Mouse (Mus musculus): ENCODE data around the gene Srsf4. TPM values are rescaled to one million over a fixed set of nuclear protein-coding genes. Genes with fewer than 3 reads are reported as not detected.

Srsf4 gene
- total RNA-seq, 1 experiment = 45.6 TPM

DNA sequence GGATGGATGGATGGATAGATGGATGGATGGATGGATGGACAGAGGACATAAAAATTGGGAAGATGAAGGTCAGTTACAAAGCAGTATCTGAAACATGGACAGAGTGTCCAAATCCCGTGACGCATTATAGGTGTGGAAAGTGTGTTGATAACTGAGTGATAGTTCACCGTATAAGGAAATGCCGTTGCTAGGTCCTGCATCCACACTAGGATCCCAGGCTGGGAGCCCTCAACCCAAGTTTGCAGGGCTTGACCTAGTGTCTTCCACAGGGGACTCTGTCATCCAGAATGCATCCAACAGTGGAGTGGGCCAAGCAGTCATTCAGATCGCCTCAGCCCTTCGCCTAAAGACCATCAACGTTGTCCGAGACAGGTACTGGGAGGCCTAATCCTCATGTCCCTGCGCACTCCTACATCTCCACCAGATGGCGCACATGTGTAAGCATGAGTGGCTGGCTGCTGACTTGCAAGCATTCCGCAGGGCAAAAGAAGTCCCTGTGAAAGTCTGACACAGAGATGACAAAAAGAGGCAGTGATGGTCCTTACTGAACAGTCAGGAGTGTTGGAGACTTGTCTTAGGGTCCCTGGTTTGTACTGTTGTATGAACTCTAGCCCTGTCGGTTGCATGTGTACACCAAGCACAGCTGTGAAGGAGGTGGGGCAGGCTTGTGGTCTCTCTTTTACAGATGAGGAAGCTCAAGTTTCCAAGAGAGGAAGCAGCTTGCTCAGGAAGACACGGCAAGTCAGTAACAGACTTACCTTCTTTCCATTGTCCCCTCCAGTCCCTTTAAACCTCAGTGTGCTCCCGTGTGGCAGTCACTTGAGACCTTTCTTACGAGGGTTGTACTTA lies 12.7 kb upstream of the Srsf4 start:
- DNase-seq (ENCODE audit: low read depth, low spot score) = peak; percentile 75
- Histone ChIP-seq H3K27ac (ENCODE audit: insufficient read depth, low read depth, low read length, poor library complexity, severe bottlenecking) (no peak overlapping the region), H3K36me3 (ENCODE audit: control insufficient read depth, insufficient read depth, low read length, poor library complexity, severe bottlenecking) (peaks cover 23% of the 10 kb centered on the region; the same call in 1 of the 2 replicates), H3K4me1 (ENCODE audit: control insufficient read depth in 2 of 2, insufficient read depth in 2 of 2, low read length in 2 of 2, poor library complexity in 1 of 2) (no peaks in the 10 kb centered on the region), H3K9me3 (ENCODE audit: control insufficient read depth, insufficient read depth, low read depth, low read length) (no peaks in the 10 kb centered on the region), H3K9ac (ENCODE audit: insufficient read depth, low read depth, low read length, poor library complexity, severe bottlenecking) (no peak overlapping the region), H3K4me3 (ENCODE audit: insufficient read depth in 1 of 2, low read depth in 1 of 2, low read length in 2 of 2, poor library complexity in 1 of 2, severe bottlenecking in 1 of 2) (no peak overlapping the region)
- TF ChIP-seq ZC3H11A (IDR thresholded peaks at IDR 0.05; ENCODE audit: borderline replicate concordance, low read depth, low read length) (no peak), ZNF384 (IDR thresholded peaks at IDR 0.05; ENCODE audit: low read depth, low read length) (no peak), CHD2 (IDR thresholded peaks at IDR 0.05; ENCODE audit: low read depth, low read length) (no peak), HCFC1 (IDR thresholded peaks at IDR 0.05; ENCODE audit: borderline replicate concordance, insufficient read depth, low read length) (no peak), MAFK (IDR thresholded peaks at IDR 0.05; ENCODE audit: insufficient read depth, low read depth, low read length) (no peak)
- in situ Hi-C loops (cut with MboI; ENCODE audit: low sequenced_read_pairs in 2 of 2, unreplicated experiment in 2 of 2) = no loop called here

DNA sequence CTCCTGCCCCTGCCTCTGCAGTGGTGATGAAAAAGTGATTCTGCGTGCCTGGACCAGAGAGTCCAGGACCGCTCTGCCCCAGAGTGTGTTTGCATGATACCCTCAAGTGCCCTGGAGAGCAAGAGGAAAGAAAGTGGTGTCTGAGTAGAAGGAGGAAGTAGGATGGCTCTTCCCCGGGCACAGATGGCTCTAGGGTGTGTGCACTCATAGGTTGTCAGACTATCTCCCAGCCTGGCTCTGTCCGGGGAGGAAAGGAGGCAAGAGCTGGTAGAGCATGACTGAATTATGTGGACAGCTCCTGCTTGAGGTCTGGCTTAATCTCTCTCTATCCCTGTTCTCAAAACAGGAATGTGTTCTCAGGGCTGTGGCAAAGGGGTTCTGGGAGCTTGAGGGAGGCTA lies 12.1 kb upstream of the Srsf4 start:
- Histone ChIP-seq H3K36me3 (ENCODE audit: control insufficient read depth, insufficient read depth, low read length, poor library complexity, severe bottlenecking) (peaks cover 23% of the 10 kb centered on the region; the same call in 1 of the 2 replicates), H3K9ac (ENCODE audit: insufficient read depth, low read depth, low read length, poor library complexity, severe bottlenecking) (no peak overlapping the region), H3K4me3 (ENCODE audit: insufficient read depth in 1 of 2, low read depth in 1 of 2, low read length in 2 of 2, poor library complexity in 1 of 2, severe bottlenecking in 1 of 2) (no peak overlapping the region), H3K27ac (ENCODE audit: insufficient read depth, low read depth, low read length, poor library complexity, severe bottlenecking) (no peak overlapping the region), H3K4me1 (ENCODE audit: control insufficient read depth in 2 of 2, insufficient read depth in 2 of 2, low read length in 2 of 2, poor library complexity in 1 of 2) (no peaks in the 10 kb centered on the region), H3K9me3 (ENCODE audit: control insufficient read depth, insufficient read depth, low read depth, low read length) (no peaks in the 10 kb centered on the region)
- no peak for DNase-seq (ENCODE audit: low read depth, low spot score)
- in situ Hi-C loops (cut with MboI; ENCODE audit: low sequenced_read_pairs in 2 of 2, unreplicated experiment in 2 of 2) = no loop called here
- TF ChIP-seq ZNF384 (IDR thresholded peaks at IDR 0.05; ENCODE audit: low read depth, low read length) (no peak), CHD2 (IDR thresholded peaks at IDR 0.05; ENCODE audit: low read depth, low read length) (no peak), MAFK (IDR thresholded peaks at IDR 0.05; ENCODE audit: insufficient read depth, low read depth, low read length) (no peak), HCFC1 (IDR thresholded peaks at IDR 0.05; ENCODE audit: borderline replicate concordance, insufficient read depth, low read length) (no peak), ZC3H11A (IDR thresholded peaks at IDR 0.05; ENCODE audit: borderline replicate concordance, low read depth, low read length) (no peak)

DNA sequence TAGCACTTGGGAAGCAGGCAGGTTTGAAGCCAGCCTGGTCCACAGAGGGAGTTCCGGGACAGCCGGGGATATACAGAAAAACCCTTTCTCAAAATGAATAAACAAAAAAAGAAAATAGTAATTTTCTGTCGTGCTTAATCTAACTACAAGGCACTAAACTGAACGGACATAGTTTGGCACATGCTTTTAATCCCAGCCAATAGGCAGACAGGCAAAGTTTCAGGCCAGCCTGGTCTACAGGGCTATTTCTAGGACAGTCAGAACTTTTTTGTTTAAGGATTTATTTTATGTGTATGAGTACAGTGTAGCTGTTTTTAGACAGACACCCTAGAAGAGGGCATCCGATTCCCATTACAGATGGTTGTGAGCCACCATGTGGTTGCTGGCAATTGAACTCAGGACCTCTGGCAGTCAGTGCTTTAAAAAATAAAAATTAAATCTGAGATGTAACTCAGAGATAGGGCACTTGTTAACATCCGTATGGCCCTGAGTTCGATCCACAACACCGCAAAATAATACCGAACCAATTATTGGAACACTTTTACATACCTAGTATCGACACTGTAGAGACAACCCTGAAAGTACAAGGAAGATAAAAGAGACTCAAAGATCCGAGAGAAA lies 635 bp upstream of the Srsf4 start:
- Histone ChIP-seq H3K4me3 (ENCODE audit: insufficient read depth in 1 of 2, low read depth in 1 of 2, low read length in 2 of 2, poor library complexity in 1 of 2, severe bottlenecking in 1 of 2) (peak overlapping the region; percentile 84 to 88), H3K9me3 (ENCODE audit: control insufficient read depth, insufficient read depth, low read depth, low read length) (no peaks in the 10 kb centered on the region), H3K9ac (ENCODE audit: insufficient read depth, low read depth, low read length, poor library complexity, severe bottlenecking) (peak overlapping the region; percentile 85), H3K36me3 (ENCODE audit: control insufficient read depth, insufficient read depth, low read length, poor library complexity, severe bottlenecking) (peaks cover 2% of the 10 kb centered on the region; the same call in 1 of the 2 replicates), H3K27ac (ENCODE audit: insufficient read depth, low read depth, low read length, poor library complexity, severe bottlenecking) (peak overlapping the region; percentile 14; the same call in 1 of the 2 replicates), H3K4me1 (ENCODE audit: control insufficient read depth in 2 of 2, insufficient read depth in 2 of 2, low read length in 2 of 2, poor library complexity in 1 of 2) (peaks cover 5 to 14% of the 10 kb centered on the region in 2 experiments; a peak in 3 of 4 replicates)
- DNase-seq (ENCODE audit: low read depth, low spot score) = no peak
- no peak for TF ChIP-seq HCFC1 (IDR thresholded peaks at IDR 0.05; ENCODE audit: borderline replicate concordance, insufficient read depth, low read length)
- TF ChIP-seq CHD2 (IDR thresholded peaks at IDR 0.05; ENCODE audit: low read depth, low read length) = no peak
- TF ChIP-seq MAFK (IDR thresholded peaks at IDR 0.05; ENCODE audit: insufficient read depth, low read depth, low read length) = no peak
- TF ChIP-seq ZC3H11A (IDR thresholded peaks at IDR 0.05; ENCODE audit: borderline replicate concordance, low read depth, low read length) = no peak
- TF ChIP-seq ZNF384 (IDR thresholded peaks at IDR 0.05; ENCODE audit: low read depth, low read length) = no peak
- in situ Hi-C loops (cut with MboI; ENCODE audit: low sequenced_read_pairs in 2 of 2, unreplicated experiment in 2 of 2) = no loop called here

DNA sequence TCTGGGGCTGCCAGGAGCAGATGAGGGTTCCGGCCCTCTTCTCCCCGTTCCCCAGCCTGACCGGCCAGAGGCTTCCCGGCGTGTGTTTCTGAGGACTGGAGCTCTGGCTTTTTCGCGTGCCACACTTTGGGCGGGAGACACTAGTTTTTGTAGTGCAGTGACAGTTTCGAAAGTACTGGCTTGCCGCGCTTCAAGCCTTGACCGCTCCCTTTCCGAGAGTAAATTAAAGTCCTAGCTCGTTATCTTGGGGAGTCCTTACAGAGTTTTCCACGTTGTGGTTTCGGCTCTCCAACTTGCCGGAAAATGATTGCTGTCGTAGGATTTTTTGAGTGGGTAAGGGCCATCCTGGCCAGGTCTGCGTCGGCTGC lies 736 bp downstream of the Srsf4 start:
- DNase-seq (ENCODE audit: low read depth, low spot score) = peak; percentile 24
- peak overlapping the region; percentile 100 for H3K9ac ChIP-seq (ENCODE audit: insufficient read depth, low read depth, low read length, poor library complexity, severe bottlenecking)
- peaks cover 2% of the 10 kb centered on the region; the same call in 1 of the 2 replicates for H3K36me3 ChIP-seq (ENCODE audit: control insufficient read depth, insufficient read depth, low read length, poor library complexity, severe bottlenecking)
- H3K27ac ChIP-seq (ENCODE audit: insufficient read depth, low read depth, low read length, poor library complexity, severe bottlenecking) = peak overlapping the region; percentile 97
- no peaks in the 10 kb centered on the region for H3K9me3 ChIP-seq (ENCODE audit: control insufficient read depth, insufficient read depth, low read depth, low read length)
- in situ Hi-C loops (cut with MboI; ENCODE audit: low sequenced_read_pairs in 2 of 2, unreplicated experiment in 2 of 2) = no loop called here
- H3K4me3 ChIP-seq (ENCODE audit: insufficient read depth in 1 of 2, low read depth in 1 of 2, low read length in 2 of 2, poor library complexity in 1 of 2, severe bottlenecking in 1 of 2) = peak overlapping the region; percentile 98 to 99
- no peak for TF ChIP-seq MAFK (IDR thresholded peaks at IDR 0.05; ENCODE audit: insufficient read depth, low read depth, low read length)
- no peak for TF ChIP-seq HCFC1 (IDR thresholded peaks at IDR 0.05; ENCODE audit: borderline replicate concordance, insufficient read depth, low read length)
- no peak for TF ChIP-seq ZNF384 (IDR thresholded peaks at IDR 0.05; ENCODE audit: low read depth, low read length)
- no peak for TF ChIP-seq CHD2 (IDR thresholded peaks at IDR 0.05; ENCODE audit: low read depth, low read length)
- TF ChIP-seq ZC3H11A (IDR thresholded peaks at IDR 0.05; ENCODE audit: borderline replicate concordance, low read depth, low read length) = no peak
- H3K4me1 ChIP-seq (ENCODE audit: control insufficient read depth in 2 of 2, insufficient read depth in 2 of 2, low read length in 2 of 2, poor library complexity in 1 of 2) = peaks cover 5 to 14% of the 10 kb centered on the region in 2 experiments; a peak in 3 of 4 replicates

Measured in ES-E14 (cell line).